Mouse (Mus musculus) frontal cortex, adult 2 months (tissue): Measurements from ENCODE around the gene Scaf4. TPM values are rescaled to one million over a fixed set of nuclear protein-coding genes. Genes with fewer than 3 reads are reported as not detected.
"Not testable (repeated sequence)": the region's sequence is repeated elsewhere in the genome, so short reads cannot be mapped to it uniquely, and the experiment has no call there.

Experiments used
- DNase-seq, 2 experiments: peaks; one replicate each; pipeline ENCODE4 v3.0.0; 2022; ENCODE audit warnings: low spot score in 1 of 2; ENCODE audit errors: extremely low spot score in 1 of 2
- polyA plus RNA-seq: library from polyadenylated mRNA; depleted of rRNA; stranded (reverse); fragments of >200 nt; gene quantifications from 2 replicates; pipeline ENCODE4 v1.2.3, GENCODE M21; 2012

Gene Scaf4
- polyA plus RNA-seq, 1 experiment: 49.0 TPM

DNA sequence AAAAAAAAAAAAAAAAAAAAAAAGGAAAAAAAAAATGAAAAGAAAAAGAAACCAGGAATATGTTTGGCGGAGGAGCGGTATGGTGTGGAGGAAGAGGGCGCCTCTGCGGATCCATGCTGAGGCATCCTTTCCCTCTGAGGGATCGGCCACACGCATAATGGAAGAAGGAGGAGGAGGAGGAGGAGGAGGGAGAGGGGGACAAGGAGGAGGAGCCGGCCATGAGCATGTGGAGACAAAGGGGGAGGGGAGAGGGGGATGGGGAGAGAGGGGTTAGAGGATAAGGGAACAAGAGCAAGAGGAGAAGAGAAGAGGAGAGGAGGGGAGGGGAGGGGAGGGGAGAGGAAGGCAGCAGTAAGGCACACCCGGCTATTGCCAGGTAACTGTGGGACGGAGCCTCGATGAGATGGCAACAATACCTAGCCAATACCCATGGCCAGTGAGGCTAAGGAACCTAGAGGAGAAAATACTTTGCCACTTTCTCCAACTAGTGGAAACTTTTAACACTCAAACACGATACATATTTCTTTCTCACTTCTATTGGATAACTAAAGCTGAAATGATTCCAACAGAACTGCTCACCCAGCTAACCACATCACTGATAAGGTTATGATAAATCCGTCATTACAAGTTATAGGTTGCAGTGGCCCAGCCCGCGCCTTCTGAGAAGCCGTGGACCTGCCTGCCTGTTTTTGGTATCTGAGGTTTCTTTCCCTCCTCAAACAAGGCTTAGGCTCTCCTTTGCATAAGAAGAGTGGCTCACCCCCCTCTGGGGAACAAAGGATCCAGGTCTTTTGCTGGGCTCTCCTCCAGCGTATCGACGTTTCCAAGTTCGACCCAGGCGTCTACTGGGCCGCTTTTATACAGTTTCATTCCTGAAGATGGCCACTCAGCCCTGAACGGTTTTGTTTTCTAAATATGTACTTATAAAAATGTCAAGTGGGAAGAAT, 13.4 kb upstream of the Scaf4 start:
- no peak for DNase-seq

DNA sequence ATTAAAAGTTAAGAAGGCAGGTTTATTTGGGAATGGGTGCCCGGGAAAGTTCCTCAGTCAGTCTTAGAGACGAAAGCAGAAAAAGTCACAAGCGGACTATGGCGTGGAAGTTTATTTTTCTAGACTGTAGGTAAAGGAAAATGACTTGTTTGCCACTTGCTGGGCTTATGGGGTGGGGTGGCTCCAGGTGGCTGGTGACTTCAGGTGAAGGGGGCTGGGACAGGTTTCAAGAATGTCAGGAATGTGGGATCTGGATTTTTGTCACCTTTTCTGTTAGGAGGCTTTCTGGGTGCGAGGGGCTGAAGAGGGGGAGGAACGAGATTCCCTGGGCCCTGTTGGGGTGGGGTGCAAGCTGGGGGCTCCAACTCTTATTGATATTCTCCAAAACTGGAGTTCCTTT, 7.4 kb upstream of the Scaf4 start:
- DNase-seq: no peak

DNA sequence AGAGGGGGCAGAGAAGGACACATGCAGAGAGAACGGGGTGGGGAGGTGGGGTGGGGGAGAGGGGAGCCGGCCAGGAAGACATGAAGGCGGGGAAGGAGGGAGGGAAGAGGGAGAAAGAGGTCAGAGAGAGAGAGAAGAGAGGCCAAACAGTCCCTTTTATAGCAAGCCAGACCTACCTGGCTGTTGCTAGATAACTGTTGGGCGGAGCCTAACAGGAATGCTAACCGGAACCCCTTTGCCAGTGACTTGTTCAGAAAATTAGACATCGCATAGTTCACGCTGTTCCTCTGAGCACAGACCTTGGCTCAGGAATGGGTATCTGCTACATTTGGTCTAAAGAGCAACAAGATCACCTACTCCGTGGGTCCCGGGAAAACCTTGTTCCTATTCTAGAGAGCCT, 6.7 kb upstream of the Scaf4 start:
- no peak for DNase-seq

DNA sequence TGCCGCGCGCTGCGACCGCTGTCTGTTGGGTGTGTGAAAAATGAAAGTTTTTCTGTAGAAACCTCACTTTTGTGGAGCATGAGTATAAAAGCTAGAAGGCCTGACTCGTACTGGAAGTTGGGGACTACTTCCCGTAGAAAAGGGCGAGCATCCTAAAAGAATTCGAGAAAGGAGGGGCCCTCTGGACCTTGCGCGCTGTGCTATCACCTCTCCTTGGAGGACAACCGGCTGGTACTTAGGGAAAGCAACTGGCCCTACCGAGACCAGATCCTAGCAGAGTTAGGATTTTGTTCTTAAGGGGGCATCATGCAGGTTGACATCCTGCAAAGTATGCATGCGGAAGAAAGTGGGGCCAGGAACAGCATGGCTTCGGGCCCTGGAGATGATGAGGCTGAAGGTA, 613 bp upstream of the Scaf4 start:
- no peak for DNase-seq

DNA sequence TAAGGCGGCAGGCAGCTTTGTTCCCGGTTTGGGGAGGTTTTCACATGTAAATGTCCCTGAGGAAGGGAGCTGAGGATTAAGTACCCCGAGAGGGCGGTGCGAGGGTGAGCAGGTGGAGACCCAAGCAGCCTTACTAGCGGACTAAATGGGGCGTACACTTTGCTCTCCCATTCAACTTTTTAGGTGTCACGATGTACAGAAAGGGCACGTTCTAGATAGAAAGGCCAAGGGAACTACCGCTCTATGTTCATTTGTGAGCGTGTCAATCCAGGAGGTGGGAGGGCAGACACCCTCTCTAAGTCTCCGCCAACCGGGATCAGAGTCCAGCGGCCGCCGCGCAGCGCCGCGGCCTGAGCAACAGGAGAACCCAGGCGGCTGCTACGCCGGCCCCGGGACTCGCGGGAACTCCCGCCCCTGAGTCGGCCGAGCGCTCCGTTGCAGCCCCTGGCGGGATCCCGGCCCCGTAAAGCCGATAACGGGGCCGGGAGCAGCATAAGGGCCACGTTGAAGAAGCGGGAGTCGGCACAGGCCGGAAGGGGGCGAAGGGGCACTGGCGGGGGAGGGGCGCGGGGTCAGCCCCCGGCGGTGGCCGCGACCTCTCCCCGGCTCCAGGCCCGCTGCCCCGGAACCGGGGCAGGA, 918 bp downstream of the Scaf4 start:
- peak in 1 of 2 experiments; percentile 32 for DNase-seq

DNA sequence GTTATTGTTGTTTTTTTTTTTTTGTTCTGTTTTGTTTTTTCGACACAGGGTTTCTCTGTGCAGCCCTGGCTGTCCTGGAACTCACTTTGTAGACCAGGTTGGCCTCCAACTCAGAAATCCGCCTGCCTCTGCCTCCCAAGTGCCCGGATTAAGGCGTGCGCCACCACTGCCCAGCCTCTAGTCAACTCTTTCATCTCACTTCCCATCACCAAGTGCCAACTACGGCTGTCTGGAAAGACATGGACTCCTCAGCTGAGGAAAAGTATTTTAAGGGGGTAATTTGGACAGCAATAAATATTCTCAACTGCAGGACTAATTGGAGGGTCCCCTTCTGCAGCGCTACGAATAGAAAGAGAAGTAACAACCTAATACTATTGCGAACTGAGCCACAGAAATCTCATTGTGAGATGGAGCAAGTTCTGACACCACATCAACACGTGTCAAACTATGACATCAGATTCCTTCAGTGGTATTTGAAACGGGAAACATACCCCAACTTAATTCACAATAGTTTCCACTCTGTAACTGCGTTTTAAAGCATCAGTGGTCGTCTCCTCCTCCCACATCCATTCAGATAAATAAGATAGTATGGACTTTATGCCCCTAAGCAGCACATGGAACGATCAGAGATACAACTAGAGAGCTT, 1.6 kb downstream of the Scaf4 start:
- DNase-seq: no peak

DNA sequence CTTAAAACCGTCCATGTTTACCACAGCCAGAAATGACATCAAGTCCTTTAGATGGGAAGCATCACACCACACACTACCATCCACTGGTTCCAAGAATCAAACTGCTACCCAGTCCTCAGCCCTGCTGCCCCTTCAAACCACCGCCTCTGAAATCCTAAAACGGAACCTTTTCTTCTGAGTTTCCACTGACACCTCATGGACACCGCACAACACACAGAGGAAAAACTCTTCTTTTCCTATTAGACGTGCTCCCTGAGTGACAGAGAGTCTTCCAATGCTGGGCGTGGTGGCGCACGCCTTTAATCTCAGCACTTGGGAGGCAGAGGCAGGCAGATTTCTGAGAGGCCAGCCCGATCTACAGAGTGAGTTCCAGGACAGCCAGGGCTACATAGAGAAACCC, 2.9 kb downstream of the Scaf4 start:
- DNase-seq: no peak

DNA sequence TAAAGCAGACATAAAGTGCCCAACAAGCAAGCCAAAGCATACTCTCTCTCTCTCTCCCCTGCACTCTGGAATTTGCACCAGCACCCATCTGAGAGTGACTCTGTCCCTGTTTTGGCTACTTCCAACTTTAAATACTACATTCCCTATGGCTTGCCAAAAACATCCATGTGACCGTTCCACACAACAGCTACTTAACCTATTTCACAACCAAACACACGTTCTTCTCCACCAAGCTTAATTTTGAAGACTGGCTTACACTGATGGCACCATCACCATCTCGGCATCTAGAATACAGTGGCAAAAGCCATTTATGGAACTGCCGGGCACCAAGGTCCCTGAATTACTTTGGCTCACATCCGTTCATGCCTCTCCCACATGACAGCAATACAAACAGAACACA, 3.3 kb downstream of the Scaf4 start:
- DNase-seq: no peak

DNA sequence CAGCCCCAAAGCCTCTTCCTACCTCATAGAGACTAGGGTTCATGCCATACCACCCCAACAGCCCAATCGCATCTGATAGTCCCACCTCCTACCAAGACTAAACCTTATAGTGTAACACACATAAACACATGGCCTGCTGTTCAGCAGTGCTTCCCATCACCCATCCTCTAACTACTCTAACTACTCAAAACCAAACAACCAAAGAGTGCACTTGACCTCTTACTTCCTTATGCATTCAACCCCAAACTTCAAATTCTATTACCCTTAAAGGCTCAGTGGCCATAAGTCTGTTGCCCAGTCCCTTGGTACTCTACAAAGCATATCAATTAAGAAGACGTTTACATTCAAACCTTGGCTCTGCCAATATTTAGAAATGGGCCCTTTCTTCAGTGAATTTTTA, 3.8 kb downstream of the Scaf4 start:
- no peak for DNase-seq

DNA sequence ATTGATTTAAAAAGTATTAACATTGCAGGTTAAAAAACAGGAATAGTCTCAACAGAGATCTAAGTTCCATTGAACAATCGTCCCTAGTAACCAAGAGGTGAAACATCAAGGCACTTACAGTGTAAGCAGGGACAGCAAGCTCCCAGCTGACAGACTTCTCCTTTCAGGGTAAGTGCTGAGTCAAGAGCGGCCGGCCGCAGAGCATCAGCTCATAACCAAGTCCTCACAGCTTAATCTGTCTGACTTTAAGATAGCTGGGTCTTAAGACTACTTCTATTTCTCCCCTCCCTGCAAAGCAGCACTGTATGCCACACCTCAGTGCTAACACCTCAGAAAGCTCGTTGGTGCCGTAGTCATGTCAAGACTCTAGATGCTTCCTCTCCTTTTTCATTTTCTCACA, 5.2 kb downstream of the Scaf4 start:
- no peak for DNase-seq

DNA sequence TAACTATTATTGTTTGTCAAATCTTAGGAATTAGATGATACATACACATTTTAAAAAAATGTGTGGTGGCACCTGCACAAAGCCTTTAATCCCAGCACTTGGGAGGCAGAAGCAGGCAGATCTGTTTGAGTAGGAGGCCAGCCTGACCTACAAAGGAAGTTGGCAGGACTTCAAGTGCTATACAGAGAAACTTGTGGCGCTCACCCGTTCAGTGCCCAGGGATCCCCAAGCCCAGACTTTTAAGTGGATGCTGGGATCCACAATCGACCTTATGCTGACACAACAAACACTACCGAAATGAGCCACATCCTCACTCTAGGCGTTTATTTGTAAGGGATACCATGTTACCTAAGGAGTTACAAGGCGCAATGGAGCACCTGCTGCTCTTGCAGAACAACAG, 8.8 kb downstream of the Scaf4 start:
- no peak for DNase-seq

DNA sequence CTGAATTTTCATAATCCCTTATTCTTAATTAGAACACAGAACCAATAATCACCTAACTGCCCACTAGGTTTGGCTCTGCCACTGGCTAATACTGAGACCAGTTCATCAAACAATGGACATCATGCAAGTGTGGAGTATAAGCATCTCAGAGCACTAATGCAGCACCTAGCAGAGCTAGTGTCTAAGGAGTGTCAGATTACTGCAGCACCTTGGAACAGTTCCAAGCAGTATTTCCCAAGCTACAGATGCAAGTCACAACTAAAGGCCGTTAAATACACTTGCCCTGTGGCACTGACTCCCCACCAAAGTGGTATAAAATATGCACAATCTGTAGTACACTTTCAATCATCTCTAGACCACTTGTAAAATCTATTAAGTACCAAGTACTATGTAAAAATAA, 17.7 kb downstream of the Scaf4 start:
- no peak for DNase-seq

DNA sequence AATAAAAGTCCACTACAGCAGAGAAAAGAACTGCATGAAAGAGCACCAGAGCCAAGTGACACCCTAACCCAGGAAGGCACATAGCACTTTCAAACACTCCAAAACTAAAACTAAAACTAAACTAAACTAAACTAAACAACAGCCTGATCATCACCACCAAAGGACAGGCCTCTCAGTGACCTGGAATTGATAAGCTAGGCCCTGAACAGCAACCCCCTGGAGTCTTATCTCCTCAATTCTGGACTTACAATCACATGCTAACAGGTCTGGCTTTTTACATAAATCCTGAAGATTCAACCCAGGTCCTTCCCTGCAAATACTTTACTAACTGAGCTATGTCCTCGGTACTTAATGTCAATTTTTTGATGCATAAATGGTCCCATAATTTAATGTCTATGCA, 19.2 kb downstream of the Scaf4 start:
- no peak for DNase-seq

DNA sequence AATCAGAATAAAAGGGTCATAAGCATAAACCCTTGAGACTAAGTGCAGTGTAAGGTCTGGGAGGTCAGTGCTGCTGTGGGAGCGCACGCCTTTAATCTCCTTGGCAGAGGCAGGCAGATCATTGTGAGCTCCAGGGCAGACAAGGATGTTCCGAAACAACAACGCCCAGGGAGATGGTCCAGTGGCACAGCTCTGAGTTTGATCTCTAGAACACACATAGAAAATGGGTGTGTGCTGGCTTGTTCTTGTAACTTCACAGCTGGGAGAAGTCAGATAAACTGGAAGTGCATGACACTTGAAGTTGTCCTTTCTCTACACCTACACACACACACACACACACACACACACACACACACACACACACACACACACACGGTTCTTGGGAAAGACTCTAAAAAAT, 20.3 kb downstream of the Scaf4 start:
- DNase-seq: no peak

DNA sequence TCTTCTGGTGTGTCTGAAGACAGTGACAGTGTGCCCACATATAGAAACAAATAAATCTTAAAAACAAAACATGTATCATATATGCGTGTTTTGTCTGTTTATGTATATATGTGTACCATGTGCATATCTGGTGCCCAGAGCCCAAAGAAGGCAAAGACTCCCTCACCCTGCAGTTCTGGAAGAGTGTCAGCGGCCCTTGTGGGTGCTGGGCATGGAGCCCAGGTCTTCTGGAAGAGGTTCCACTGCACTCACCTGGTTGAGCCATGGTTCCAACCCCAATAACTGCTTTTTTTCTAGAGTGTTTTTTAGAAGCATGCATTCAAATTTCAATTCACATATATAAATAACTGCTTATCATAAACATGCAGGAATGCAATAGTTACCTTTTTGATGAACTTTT, 22.5 kb downstream of the Scaf4 start:
- no peak for DNase-seq

DNA sequence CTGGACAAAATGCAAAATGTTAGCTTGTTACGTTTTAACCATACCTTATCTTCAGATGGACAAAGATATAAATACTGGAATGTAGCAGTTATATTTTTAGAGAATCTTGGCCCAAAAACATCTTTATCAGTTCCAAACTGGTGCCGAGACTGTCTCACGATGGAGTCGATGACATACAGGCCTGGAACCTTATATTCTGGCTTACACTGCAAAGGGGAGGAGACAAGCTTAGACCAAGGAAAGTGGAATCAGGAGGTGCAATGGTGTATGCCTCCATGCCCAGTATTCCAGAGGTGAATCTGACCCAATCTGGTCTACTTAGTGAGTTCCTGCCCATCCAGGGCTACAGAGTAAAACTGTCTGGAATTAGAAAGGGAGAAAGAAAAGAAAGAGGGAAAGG, 24.2 kb downstream of the Scaf4 start:
- DNase-seq: no peak

DNA sequence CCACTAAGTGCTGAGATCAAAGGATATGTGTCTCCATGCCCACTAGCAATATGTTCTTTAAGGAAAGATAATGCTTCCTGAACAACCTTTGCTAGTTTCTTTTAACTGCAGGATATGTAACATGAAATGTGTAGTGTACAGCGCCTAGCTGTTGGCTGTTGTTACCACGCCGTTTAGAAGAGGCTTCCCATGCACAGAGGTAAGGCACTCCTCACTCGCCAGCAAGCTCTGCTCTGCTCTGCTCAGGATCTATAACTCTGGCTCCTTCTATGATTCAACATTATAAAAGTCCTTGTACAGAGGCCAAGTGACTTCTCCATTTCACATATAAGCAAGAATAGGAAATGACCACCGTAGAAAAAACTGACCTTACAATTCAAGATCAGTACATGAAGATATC, 24.7 kb downstream of the Scaf4 start:
- no peak for DNase-seq

DNA sequence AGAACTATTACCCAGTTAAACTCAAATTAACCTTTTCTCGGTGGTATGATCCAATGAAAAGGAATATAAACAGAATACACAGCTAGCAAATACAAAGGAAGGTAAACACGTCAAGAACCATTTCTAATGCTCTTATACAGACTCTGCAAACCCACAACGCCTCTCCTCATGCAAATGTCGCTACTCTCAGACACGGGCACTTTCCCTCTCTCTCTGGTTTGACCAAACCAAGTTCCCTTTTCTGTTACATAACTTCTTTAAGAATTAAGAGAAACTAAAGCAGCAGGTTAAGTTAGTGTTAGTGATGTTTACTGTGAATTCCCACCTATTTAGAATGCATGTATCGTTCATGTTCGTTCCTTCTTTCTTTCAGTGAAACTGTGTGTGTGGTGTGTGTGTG, 25.4 kb downstream of the Scaf4 start:
- no peak for DNase-seq

DNA sequence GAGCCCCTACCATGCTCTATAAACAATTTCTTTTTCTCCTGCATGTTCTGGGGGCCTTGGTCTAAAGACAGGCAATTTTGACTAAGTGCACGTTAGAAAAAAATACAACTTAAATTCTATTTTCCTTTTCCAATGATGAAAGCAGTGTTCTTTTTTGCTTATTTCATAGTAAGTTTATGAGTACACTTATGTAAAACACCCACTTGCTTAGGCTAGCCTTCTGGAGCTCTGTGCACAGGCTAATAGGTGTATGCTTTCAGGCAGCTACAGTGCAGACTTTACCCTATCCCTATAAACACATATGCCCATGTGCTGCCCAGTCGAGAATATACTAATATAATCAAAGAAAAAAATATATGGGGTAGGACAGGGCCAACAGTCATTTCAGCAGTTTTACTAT, 31.8 kb downstream of the Scaf4 start:
- peak in 1 of 2 experiments; percentile 42 for DNase-seq

DNA sequence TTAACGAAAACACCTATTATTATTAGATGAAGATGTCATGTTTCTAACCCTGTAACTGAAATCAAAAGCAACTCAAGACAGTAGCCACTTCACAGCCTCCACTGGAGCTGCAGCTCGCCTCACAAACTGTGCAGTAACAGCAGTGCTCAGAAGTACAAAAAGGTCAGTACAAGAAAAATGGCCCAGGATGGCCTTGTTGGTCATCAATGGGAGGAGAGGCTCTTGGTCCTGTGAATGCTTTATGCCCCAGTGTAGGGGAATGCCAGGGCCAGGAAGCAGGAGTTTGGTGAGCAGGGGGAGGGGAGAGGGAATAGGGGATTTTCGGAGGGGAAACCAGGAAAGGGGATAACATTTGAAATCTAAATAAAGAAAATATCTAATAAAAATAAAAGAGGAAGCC, 33.0 kb downstream of the Scaf4 start:
- DNase-seq: not testable (repeated sequence)

DNA sequence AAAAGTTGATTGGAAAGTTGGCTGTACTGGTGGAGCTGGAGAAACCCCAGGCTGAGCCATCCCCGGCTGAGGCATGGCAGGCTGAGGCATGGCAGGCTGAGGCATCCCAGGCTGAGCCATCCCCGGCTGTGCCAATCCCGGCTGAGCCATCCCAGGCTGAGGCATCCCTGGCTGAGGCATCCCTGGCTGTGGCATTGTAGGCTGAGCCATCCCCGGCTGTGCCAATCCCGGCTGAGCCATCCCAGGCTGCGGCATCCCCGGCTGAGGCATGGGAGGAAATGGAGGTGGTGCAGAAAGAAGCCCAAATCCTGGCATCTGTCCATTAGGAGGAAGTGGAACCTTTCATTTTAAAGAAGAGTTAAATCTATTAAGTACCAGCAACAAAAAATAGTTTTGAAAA, 34.2 kb downstream of the Scaf4 start:
- DNase-seq: no peak
